In the genomic region with DNA sequence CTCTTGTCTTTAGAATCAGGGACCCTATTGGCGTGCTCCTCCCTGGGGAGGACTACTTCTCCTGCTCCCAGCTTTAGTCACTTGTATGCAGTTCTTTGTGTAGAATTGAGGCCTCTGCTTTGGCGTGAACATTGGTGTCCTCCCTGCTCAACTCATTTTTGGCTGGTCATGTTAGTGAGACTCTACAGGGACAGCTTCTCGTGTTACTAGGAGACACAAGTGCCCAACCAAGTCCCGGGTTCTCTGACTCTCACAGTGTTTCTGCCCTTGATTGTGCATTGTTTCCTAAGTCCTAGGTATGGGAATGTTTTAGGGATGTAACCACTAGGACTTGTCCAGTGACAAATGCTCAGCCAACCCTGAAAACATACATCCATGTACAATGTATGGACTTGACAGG, we compare ENCODE assay signal across 28 mouse cellular contexts. TPM values are rescaled to one million over a fixed set of nuclear protein-coding genes. Genes with fewer than 3 reads are reported as not detected.
DNase-seq lines count a peak whose midpoint lies in the region; ATAC-seq and TF ChIP-seq lines count a peak whose summit lies in the region.
"Had no signal": no experiment of that assay in that cellular context is flagged by ENCODE, and none has a peak within 500 bp of the region (broad histone marks: within the 10 kb centered on the region; RNA-seq: fewer than 3 reads in every experiment).

No protein-coding gene starts in this region.

- WGBS in heart, embryonic 13.5 days: 47% methylated on average over 4 of the region's 4 CpGs
- 44% methylated on average over 4 of the region's 4 CpGs for WGBS in heart, postnatal 0 days
- 54% methylated on average over 4 of the region's 4 CpGs for WGBS in heart, embryonic 12.5 days

- ATAC-seq in heart, embryonic 13.5 days (ENCODE audit: extremely low read depth, insufficient number of reproducible peaks, low FRiP score, low TSS enrichment): no peak
- ATAC-seq in heart, postnatal 0 days (ENCODE audit: insufficient read depth, low read depth): peak; percentile 77
- no peak for ATAC-seq in heart, embryonic 12.5 days (ENCODE audit: insufficient number of reproducible peaks, low FRiP score)
- ATAC-seq: activated CD4-positive, CD25-positive, alpha-beta regulatory T cell, adult 4 months; forebrain, embryonic 15.5 days; hindbrain, embryonic 16.5 days; inflammation-experienced regulatory T-cells, adult 6 months; intestine, embryonic 16.5 days had no signal

- H3K4me1 ChIP-seq in heart, embryonic 13.5 days: peaks cover 46% of the 10 kb centered on the region
- peaks cover 19% of the 10 kb centered on the region for H3K4me1 ChIP-seq in heart, postnatal 0 days (ENCODE audit: control insufficient read depth, insufficient read depth)
- H3K4me1 ChIP-seq in heart, embryonic 12.5 days (replicated peaks): peaks cover 20% of the 10 kb centered on the region

- intact Hi-C loops in gastrocnemius, adult 2 months (cut with DNase I): no loop called here
- intact Hi-C loops in heart, postnatal 25 days (cut with DNase I): no loop called here

- TF ChIP-seq CTCF in gastrocnemius, adult 2 months (IDR thresholded peaks at IDR 0.05): no peak
- no peak for TF ChIP-seq CTCF in heart, postnatal 0 days (IDR thresholded peaks at IDR 0.05; ENCODE audit: low read depth)

- no peak overlapping the region for H3K4me2 ChIP-seq in heart, embryonic 13.5 days
- no peak overlapping the region for H3K4me2 ChIP-seq in heart, postnatal 0 days (ENCODE audit: low read depth, low read length)
- H3K4me2 ChIP-seq in heart, embryonic 12.5 days: no peak overlapping the region
- H3K4me2 ChIP-seq: embryonic facial prominence, embryonic 13.5 days; forebrain, embryonic 12.5 days; forebrain, embryonic 15.5 days; heart, embryonic 11.5 days; hindbrain, embryonic 13.5 days had no signal

- no peak overlapping the region for H3K9ac ChIP-seq in heart, embryonic 13.5 days
- H3K9ac ChIP-seq in heart, postnatal 0 days (replicated peaks; ENCODE audit: low read depth, low read length): no peak overlapping the region
- no peak overlapping the region for H3K9ac ChIP-seq in heart, embryonic 12.5 days
- H3K9ac ChIP-seq: embryonic facial prominence, embryonic 13.5 days; forebrain, embryonic 12.5 days; forebrain, embryonic 15.5 days; hindbrain, embryonic 13.5 days had no signal

- H3K27me3 ChIP-seq in heart, embryonic 13.5 days (replicated peaks): no peaks in the 10 kb centered on the region
- H3K27me3 ChIP-seq in heart, postnatal 0 days (ENCODE audit: control insufficient read depth, insufficient read depth, low read length): no peaks in the 10 kb centered on the region
- H3K27me3 ChIP-seq in heart, embryonic 12.5 days (replicated peaks): no peaks in the 10 kb centered on the region
- H3K27me3 ChIP-seq: embryonic facial prominence, embryonic 13.5 days; forebrain, embryonic 12.5 days; forebrain, embryonic 15.5 days; hindbrain, embryonic 13.5 days had no signal

- peaks cover 12% of the 10 kb centered on the region; the same call in 1 of the 2 replicates for H3K36me3 ChIP-seq in heart, embryonic 13.5 days
- H3K36me3 ChIP-seq in heart, postnatal 0 days (replicated peaks; ENCODE audit: control insufficient read depth, insufficient read depth, low read length): 0 out of 2 replicates have a peak, but pooled peaks cover 12% of the 10 kb centered on the region
- H3K36me3 ChIP-seq in heart, embryonic 12.5 days: peaks cover 14% of the 10 kb centered on the region
- H3K36me3 ChIP-seq: forebrain, embryonic 15.5 days; hindbrain, embryonic 13.5 days had no signal

- no peaks in the 10 kb centered on the region for H3K9me3 ChIP-seq in heart, embryonic 13.5 days
- H3K9me3 ChIP-seq in heart, postnatal 0 days (replicated peaks; ENCODE audit: control insufficient read depth, low read length): no peaks in the 10 kb centered on the region
- no peaks in the 10 kb centered on the region for H3K9me3 ChIP-seq in heart, embryonic 12.5 days (replicated peaks)
- H3K9me3 ChIP-seq: embryonic facial prominence, embryonic 10.5 days; embryonic facial prominence, embryonic 13.5 days; forebrain, embryonic 12.5 days; forebrain, embryonic 15.5 days; hindbrain, embryonic 13.5 days had no signal

- peak overlapping the region; percentile 46; the same call in 1 of the 2 replicates for H3K27ac ChIP-seq in gastrocnemius, adult 2 months
- H3K27ac ChIP-seq in heart, embryonic 13.5 days (replicated peaks): peak overlapping the region; percentile 48
- 0 out of 2 replicates have a peak overlapping the region, but pooled peaks have one; percentile 7 for H3K27ac ChIP-seq in heart, postnatal 0 days (ENCODE audit: low read depth)
- H3K27ac ChIP-seq in heart, embryonic 12.5 days (ENCODE audit: poor library complexity, severe bottlenecking): no peak overlapping the region
- H3K27ac ChIP-seq: embryonic facial prominence, embryonic 10.5 days; embryonic facial prominence, embryonic 13.5 days; forebrain, embryonic 12.5 days; forebrain, embryonic 15.5 days; heart, adult 2 months; hindbrain, embryonic 13.5 days had no signal

- no peak for DNase-seq in gastrocnemius, adult 2 months
- no peak for DNase-seq in gastrocnemius, adult 18-20 months (ENCODE audit: low spot score)
- DNase-seq in heart, postnatal 25 days (ENCODE audit: low spot score): no peak
- DNase-seq in heart, postnatal 0 days (ENCODE audit: low spot score): peak; percentile 37
- DNase-seq in naive thymus-derived CD4-positive, alpha-beta T cell, adult 2 months (ENCODE audit: low read depth): peak; percentile 6
- DNase-seq: adrenal gland, adult 8-10 months; adrenal gland, postnatal 25 days; cerebellum, adult 11-12 months; cerebellum, adult 8-10 months; cerebellum, postnatal 10 days; cerebellum, postnatal 36 days; embryo, embryonic 11 days; gastrocnemius, postnatal 14 days; heart, adult 2 months; kidney, adult 18-20 months had no signal

- no peak for TF ChIP-seq EP300 in heart, postnatal 0 days (IDR thresholded peaks at IDR 0.05; ENCODE audit: low read depth)

- no peak overlapping the region for H3K4me3 ChIP-seq in gastrocnemius, adult 2 months
- H3K4me3 ChIP-seq in heart, embryonic 13.5 days: no peak overlapping the region
- no peak overlapping the region for H3K4me3 ChIP-seq in heart, postnatal 0 days (ENCODE audit: low read depth, low read length)
- no peak overlapping the region for H3K4me3 ChIP-seq in heart, embryonic 12.5 days
- H3K4me3 ChIP-seq: embryonic facial prominence, embryonic 10.5 days; embryonic facial prominence, embryonic 13.5 days; erythroblast, embryonic 14.5 days; forebrain, embryonic 12.5 days; forebrain, embryonic 15.5 days; heart, adult 2 months; hindbrain, embryonic 13.5 days had no signal

RNA-seq across cellular contexts. Expression of a gene that starts 9.9 kb away (rescaled TPM):
- 10 to 100 TPM; 15.1 to 16.2 TPM for total RNA-seq in gastrocnemius, adult 2 months (2021)
- total RNA-seq in gastrocnemius, adult 18-20 months (2021): 10 to 100 TPM; 12.8 to 14.1 TPM
- polyA plus RNA-seq in heart, embryonic 13.5 days (2015; fragmentation: Nextera tagmentation; extraction: Ambion mirVana): 8.4 and 9.2 TPM in 2 replicates
- 10 to 100 TPM; 14.2 to 16.1 TPM for total RNA-seq in heart, postnatal 25 days (2021)
- 9.2 and 10.4 TPM in 2 replicates for total RNA-seq in heart, postnatal 0 days (2014; rRNA removed; ENCODE audit: low replicate concordance)
- polyA plus RNA-seq in heart, postnatal 0 days (2015; fragmentation: Nextera tagmentation; extraction: Ambion mirVana): 3.4 and 3.9 TPM in 2 replicates
- polyA plus RNA-seq in heart, embryonic 12.5 days (2016; fragmentation: Nextera tagmentation; extraction: Ambion mirVana): 15.4 and 15.9 TPM in 2 replicates

Comparison
In these comparisons a context has a peak if more than half of its experiments do, and no peak if none do; other contexts are left out.
1. DNase-seq: peak in heart, postnatal 0 days (single experiment) and naive thymus-derived CD4-positive, alpha-beta T cell, adult 2 months (single experiment); none in gastrocnemius, adult 2 months (single experiment), gastrocnemius, adult 18-20 months (single experiment) and heart, postnatal 25 days (single experiment).